Comparison of ENCODE assay signal across 8 mouse cellular contexts in the genomic region with DNA sequence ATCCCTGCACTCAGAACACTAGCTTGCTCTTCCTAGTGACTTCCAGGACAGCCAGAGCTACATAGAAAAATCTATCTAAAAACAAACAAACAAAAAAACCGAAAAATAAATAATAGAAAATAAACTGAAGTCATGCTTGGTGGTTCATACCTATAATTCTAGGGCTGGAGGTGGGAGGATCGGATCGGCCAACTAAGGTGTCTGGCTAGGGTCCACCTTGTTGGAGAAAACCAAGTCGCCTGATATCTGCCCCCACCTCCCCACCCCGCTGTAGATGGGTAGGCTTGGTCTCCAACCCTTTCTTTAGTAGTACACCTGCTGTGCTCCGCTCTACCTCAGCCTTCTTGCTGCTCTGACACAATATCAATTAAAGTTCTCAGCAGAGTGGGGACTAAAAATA. TPM values are rescaled to one million over a fixed set of nuclear protein-coding genes. Genes with fewer than 3 reads are reported as not detected.
DNase-seq lines count a peak whose midpoint lies in the region; ATAC-seq lines count a peak whose summit lies in the region.

No protein-coding gene starts in this region.

- H3K4me3 ChIP-seq in lung, embryonic 16.5 days (ENCODE audit: low read length): peak overlapping the region; percentile 80
- peak overlapping the region; percentile 97 for H3K4me3 ChIP-seq in forebrain, embryonic 12.5 days (replicated peaks)
- peak overlapping the region; percentile 87 for H3K4me3 ChIP-seq in limb, embryonic 13.5 days
- H3K4me3 ChIP-seq in stomach, embryonic 14.5 days (ENCODE audit: low read depth, low read length): peak overlapping the region; percentile 95

- no peak overlapping the region for H3K27ac ChIP-seq in lung, embryonic 16.5 days (ENCODE audit: low read length)
- no peak overlapping the region for H3K27ac ChIP-seq in forebrain, embryonic 12.5 days
- H3K27ac ChIP-seq in limb, embryonic 13.5 days: peak overlapping the region; percentile 96; the same call in 1 of the 2 replicates
- no peak overlapping the region; the same call in 1 of the 2 replicates for H3K27ac ChIP-seq in stomach, embryonic 14.5 days (ENCODE audit: low read length)

- no peak for ATAC-seq in lung, embryonic 16.5 days (ENCODE audit: low read depth)
- ATAC-seq in forebrain, embryonic 12.5 days (ENCODE audit: low FRiP score): no peak
- ATAC-seq in limb, embryonic 13.5 days (ENCODE audit: low FRiP score, low read depth): no peak
- no peak for ATAC-seq in stomach, embryonic 14.5 days (ENCODE audit: insufficient number of reproducible peaks, insufficient read depth, low FRiP score, low read depth)

- DNase-seq in lung, adult 18-20 months: no peak
- DNase-seq in spleen, postnatal 14 days (ENCODE audit: low spot score in 2 of 2): no peak
- no peak for DNase-seq in c-Kit-positive CD71-positive TER-119-positive erythroid progenitor cells, embryonic 14.5 days (ENCODE audit: low spot score)
- DNase-seq in adrenal gland, adult 2 months: no peak

- H3K9ac ChIP-seq in lung, embryonic 16.5 days (ENCODE audit: low read length): peak overlapping the region; percentile 97
- H3K9ac ChIP-seq in forebrain, embryonic 12.5 days: peak overlapping the region; percentile 97
- peak overlapping the region; percentile 95 for H3K9ac ChIP-seq in limb, embryonic 13.5 days
- peak overlapping the region; percentile 92 for H3K9ac ChIP-seq in stomach, embryonic 14.5 days (replicated peaks; ENCODE audit: low read depth, low read length)

- peak overlapping the region; percentile 60 for H3K4me2 ChIP-seq in lung, embryonic 16.5 days (ENCODE audit: low read depth, low read length)
- H3K4me2 ChIP-seq in forebrain, embryonic 12.5 days: peak overlapping the region; percentile 71
- peak overlapping the region; percentile 79 for H3K4me2 ChIP-seq in limb, embryonic 13.5 days (replicated peaks)
- peak overlapping the region; percentile 50 for H3K4me2 ChIP-seq in stomach, embryonic 14.5 days (replicated peaks; ENCODE audit: low read depth, low read length)

- WGBS in lung, embryonic 16.5 days: 35% methylated on average over 6 of the region's 6 CpGs
- 47% methylated on average over 6 of the region's 6 CpGs for WGBS in forebrain, embryonic 12.5 days
- WGBS in limb, embryonic 13.5 days: 48% methylated on average over 6 of the region's 6 CpGs
- 44% methylated on average over 6 of the region's 6 CpGs for WGBS in stomach, embryonic 14.5 days

- H3K4me1 ChIP-seq in lung, embryonic 16.5 days (replicated peaks; ENCODE audit: control insufficient read depth, insufficient read depth, low read length): peaks cover 16% of the 10 kb centered on the region
- peaks cover 21% of the 10 kb centered on the region for H3K4me1 ChIP-seq in forebrain, embryonic 12.5 days
- H3K4me1 ChIP-seq in limb, embryonic 13.5 days: peaks cover 19% of the 10 kb centered on the region
- peaks cover 13% of the 10 kb centered on the region for H3K4me1 ChIP-seq in stomach, embryonic 14.5 days (ENCODE audit: control insufficient read depth, insufficient read depth, low read length)

- no peaks in the 10 kb centered on the region for H3K9me3 ChIP-seq in lung, embryonic 16.5 days (ENCODE audit: control insufficient read depth, low read length)
- no peaks in the 10 kb centered on the region for H3K9me3 ChIP-seq in forebrain, embryonic 12.5 days
- no peaks in the 10 kb centered on the region for H3K9me3 ChIP-seq in limb, embryonic 13.5 days
- H3K9me3 ChIP-seq in stomach, embryonic 14.5 days (ENCODE audit: control insufficient read depth, low read depth, low read length): no peaks in the 10 kb centered on the region

- H3K36me3 ChIP-seq in lung, embryonic 16.5 days (ENCODE audit: control insufficient read depth, insufficient read depth, low read length): peaks cover 13% of the 10 kb centered on the region
- H3K36me3 ChIP-seq in forebrain, embryonic 12.5 days (replicated peaks): peaks cover 41% of the 10 kb centered on the region
- H3K36me3 ChIP-seq in limb, embryonic 13.5 days: peaks cover 40% of the 10 kb centered on the region
- peaks cover 29% of the 10 kb centered on the region for H3K36me3 ChIP-seq in stomach, embryonic 14.5 days (ENCODE audit: control insufficient read depth, insufficient read depth, low read length)

- no peaks in the 10 kb centered on the region for H3K27me3 ChIP-seq in lung, embryonic 16.5 days (ENCODE audit: control insufficient read depth, insufficient read depth, low read depth, low read length)
- no peaks in the 10 kb centered on the region for H3K27me3 ChIP-seq in forebrain, embryonic 12.5 days
- no peaks in the 10 kb centered on the region for H3K27me3 ChIP-seq in limb, embryonic 13.5 days
- no peaks in the 10 kb centered on the region for H3K27me3 ChIP-seq in stomach, embryonic 14.5 days (ENCODE audit: control insufficient read depth, insufficient read depth, low read length)

RNA-seq across cellular contexts. Expression of gene Lig3, which starts 1.3 kb away (rescaled TPM):
- polyA plus RNA-seq in lung, embryonic 16.5 days (2015; fragmentation: Nextera tagmentation; extraction: Ambion mirVana): 23.8 and 29.5 TPM in 2 replicates
- polyA plus RNA-seq in forebrain, embryonic 12.5 days (2016; fragmentation: Nextera tagmentation; extraction: Ambion mirVana): 53.6 and 57.8 TPM in 2 replicates
- polyA plus RNA-seq in limb, embryonic 13.5 days (2015; fragmentation: Nextera tagmentation; extraction: Ambion mirVana): 33.9 and 34.2 TPM in 2 replicates
- polyA plus RNA-seq in stomach, embryonic 14.5 days (2014; fragmentation: Nextera tagmentation; extraction: Ambion mirVana): 34.9 and 43.4 TPM in 2 replicates
- total RNA-seq in adrenal gland, adult 2 months (2021): 10 to 100 TPM; 19.2 to 27.5 TPM
- 8.1 and 10.7 TPM in 2 replicates for polyA plus RNA-seq in adrenal gland, adult 2 months (2012; rRNA removed)

RNA-seq across cellular contexts. Expression of gene Zfp830, which starts 18.1 kb away (rescaled TPM):
- 37.9 and 39.6 TPM in 2 replicates for polyA plus RNA-seq in lung, embryonic 16.5 days (2015; fragmentation: Nextera tagmentation; extraction: Ambion mirVana)
- polyA plus RNA-seq in forebrain, embryonic 12.5 days (2016; fragmentation: Nextera tagmentation; extraction: Ambion mirVana): 37.8 and 38.5 TPM in 2 replicates
- polyA plus RNA-seq in limb, embryonic 13.5 days (2015; fragmentation: Nextera tagmentation; extraction: Ambion mirVana): 39.2 and 41.1 TPM in 2 replicates
- 34.2 and 37.8 TPM in 2 replicates for polyA plus RNA-seq in stomach, embryonic 14.5 days (2014; fragmentation: Nextera tagmentation; extraction: Ambion mirVana)
- total RNA-seq in adrenal gland, adult 2 months (2021): 10 to 100 TPM; 18.0 to 21.9 TPM
- 1.7 and 3.6 TPM in 2 replicates for polyA plus RNA-seq in adrenal gland, adult 2 months (2012; rRNA removed)

RNA-seq across cellular contexts. Expression of gene Cct6b, which starts 18.1 kb away (rescaled TPM):
- 0.30 and 0.44 TPM in 2 replicates for polyA plus RNA-seq in lung, embryonic 16.5 days (2015; fragmentation: Nextera tagmentation; extraction: Ambion mirVana)
- polyA plus RNA-seq in forebrain, embryonic 12.5 days (2016; fragmentation: Nextera tagmentation; extraction: Ambion mirVana): 0.38 and 0.42 TPM in 2 replicates
- polyA plus RNA-seq in limb, embryonic 13.5 days (2015; fragmentation: Nextera tagmentation; extraction: Ambion mirVana): 0.31 and 0.46 TPM in 2 replicates
- polyA plus RNA-seq in stomach, embryonic 14.5 days (2014; fragmentation: Nextera tagmentation; extraction: Ambion mirVana): 0.22 and 0.56 TPM in 2 replicates
- under 1 TPM; 0.46 to 0.83 TPM for total RNA-seq in adrenal gland, adult 2 months (2021)
- polyA plus RNA-seq in adrenal gland, adult 2 months (2012; rRNA removed): 0.08 TPM in 1 of 2 replicates, not detected in the other
